ENCODE assay signal across 8 mouse cellular contexts in the genomic region with DNA sequence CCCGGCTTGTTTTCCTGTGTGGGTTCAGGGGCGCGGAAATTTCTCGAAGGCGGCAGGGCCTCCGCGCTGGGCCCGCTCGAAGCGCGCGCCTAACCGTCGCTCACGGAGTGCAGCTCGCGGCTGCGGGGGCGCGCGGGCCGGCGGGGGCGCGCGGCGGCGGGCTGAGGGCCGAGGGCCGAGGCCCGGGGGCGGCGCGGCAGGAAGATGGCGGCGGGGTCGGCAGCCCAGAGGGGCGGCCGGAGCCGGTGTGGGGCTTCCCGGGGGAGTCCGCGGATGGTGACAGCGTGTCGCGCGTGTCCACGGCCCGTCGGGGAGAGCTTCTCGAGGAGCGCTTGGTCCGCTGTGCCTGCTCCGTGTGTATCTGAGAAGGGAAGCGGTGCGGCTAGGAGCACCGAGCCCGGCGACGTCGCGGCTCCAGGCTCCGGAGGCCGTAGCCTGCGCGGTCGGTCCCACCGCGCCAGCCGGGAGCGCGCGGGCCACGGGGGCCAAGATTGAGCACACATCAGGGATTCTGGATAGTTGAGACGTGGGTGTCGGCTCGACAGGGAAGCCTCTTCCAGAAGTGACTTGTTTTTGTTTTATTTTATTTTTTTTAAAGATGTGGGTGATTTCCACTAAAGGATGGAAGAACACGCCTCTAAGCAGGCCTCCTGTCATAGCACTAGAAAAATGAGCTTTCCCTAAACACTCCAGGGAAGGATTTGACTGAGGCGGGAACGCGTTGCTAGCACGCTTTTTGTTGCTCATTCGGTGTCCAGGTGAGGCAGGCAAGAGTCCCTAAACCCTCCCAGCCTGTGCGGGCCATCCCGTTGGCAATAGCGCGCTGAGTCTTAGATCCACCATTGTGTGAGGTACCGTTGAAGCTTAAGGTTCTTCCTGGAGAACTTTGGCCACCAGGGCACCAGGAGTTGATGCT. TPM values are rescaled to one million over a fixed set of nuclear protein-coding genes. Genes with fewer than 3 reads are reported as not detected.
DNase-seq lines count a peak whose midpoint lies in the region; ATAC-seq and TF ChIP-seq lines count a peak whose summit lies in the region.

No protein-coding gene starts in this region.

- peak overlapping the region; percentile 89 for H3K9ac ChIP-seq in kidney, embryonic 15.5 days
- H3K9ac ChIP-seq in liver, embryonic 14.5 days (replicated peaks), result peak overlapping the region; percentile 87
- peak overlapping the region; percentile 88 for H3K9ac ChIP-seq in neural tube, embryonic 12.5 days

- no peaks in the 10 kb centered on the region for H3K9me3 ChIP-seq in heart, embryonic 10.5 days
- no peaks in the 10 kb centered on the region for H3K9me3 ChIP-seq in kidney, embryonic 15.5 days (replicated peaks)
- no peaks in the 10 kb centered on the region for H3K9me3 ChIP-seq in liver, embryonic 14.5 days (ENCODE audit: control insufficient read depth, low read length)
- H3K9me3 ChIP-seq in neural tube, embryonic 12.5 days, result no peaks in the 10 kb centered on the region

- peak overlapping the region; percentile 75 for H3K4me3 ChIP-seq in cortical plate, adult 2 months (ENCODE audit: insufficient read depth, low read length)
- H3K4me3 ChIP-seq in heart, embryonic 10.5 days, result peak overlapping the region; percentile 93
- H3K4me3 ChIP-seq in kidney, embryonic 15.5 days (replicated peaks), result peak overlapping the region; percentile 69
- peak overlapping the region; percentile 68 to 78 for H3K4me3 ChIP-seq in liver, embryonic 14.5 days (ENCODE audit: insufficient read depth in 1 of 2, low read depth in 2 of 2, low read length in 2 of 2)
- peak overlapping the region; percentile 76 for H3K4me3 ChIP-seq in neural tube, embryonic 12.5 days
- H3K4me3 ChIP-seq in testis, adult 2 months (ENCODE audit: control insufficient read depth, low read depth, low read length), result peak overlapping the region; percentile 99

- H3K4me2 ChIP-seq in kidney, embryonic 15.5 days, result peak overlapping the region; percentile 68
- H3K4me2 ChIP-seq in liver, embryonic 14.5 days (ENCODE audit: low read depth), result peak overlapping the region; percentile 81
- peak overlapping the region; percentile 69 for H3K4me2 ChIP-seq in neural tube, embryonic 12.5 days (replicated peaks)

- ATAC-seq in kidney, embryonic 15.5 days (replicated peaks; ENCODE audit: low FRiP score), result peak; percentile 65
- ATAC-seq in liver, embryonic 14.5 days (ENCODE audit: insufficient read depth), result peak; percentile 36
- peak; percentile 54 for ATAC-seq in neural tube, embryonic 12.5 days (ENCODE audit: low FRiP score, low read depth)

- no peak for TF ChIP-seq EP300 in liver, embryonic 14.5 days (IDR thresholded peaks at IDR 0.05; ENCODE audit: low read depth)

- WGBS in heart, embryonic 10.5 days, result under 1% methylated on average over 84 of the region's 88 CpGs
- whole genome bisulfite sequencing in kidney, embryonic 15.5 days, result under 1% methylated on average over 88 of the region's 88 CpGs
- 1% methylated on average over 82 of the region's 88 CpGs for WGBS in liver, embryonic 14.5 days (ENCODE audit: insufficient replicate concordance)
- under 1% methylated on average over 81 of the region's 88 CpGs for WGBS in neural tube, embryonic 12.5 days

- peaks cover 8% of the 10 kb centered on the region for H3K4me1 ChIP-seq in cortical plate, adult 2 months (ENCODE audit: control insufficient read depth, insufficient read depth, low read length)
- peaks cover 39% of the 10 kb centered on the region for H3K4me1 ChIP-seq in heart, embryonic 10.5 days
- H3K4me1 ChIP-seq in kidney, embryonic 15.5 days, result peaks cover 44% of the 10 kb centered on the region
- H3K4me1 ChIP-seq in liver, embryonic 14.5 days (replicated peaks; ENCODE audit: control insufficient read depth in 2 of 2, insufficient read depth in 2 of 2, low read length in 1 of 2), result peaks cover 17 to 18% of the 10 kb centered on the region in 2 experiments
- peaks cover 42% of the 10 kb centered on the region for H3K4me1 ChIP-seq in neural tube, embryonic 12.5 days
- H3K4me1 ChIP-seq in testis, adult 2 months (ENCODE audit: control insufficient read depth, insufficient read depth, low read length), result peaks cover 15% of the 10 kb centered on the region

- TF ChIP-seq CTCF in cortical plate, adult 2 months (IDR thresholded peaks at IDR 0.05; ENCODE audit: extremely low read depth, insufficient read depth, low read length), result no peak
- TF ChIP-seq CTCF in liver, embryonic 14.5 days (IDR thresholded peaks at IDR 0.05; ENCODE audit: low read depth), result no peak
- peak; percentile 13; the same call in 1 of the 2 replicates for TF ChIP-seq CTCF in testis, adult 2 months (IDR thresholded peaks at IDR 0.05; ENCODE audit: control insufficient read depth, insufficient read depth, insufficient replicate concordance, low read depth, low read length)

- H3K27ac ChIP-seq in cortical plate, adult 2 months (ENCODE audit: insufficient read depth, low read length), result peak overlapping the region; percentile 82
- peak overlapping the region; percentile 98 for H3K27ac ChIP-seq in heart, embryonic 10.5 days
- H3K27ac ChIP-seq in kidney, embryonic 15.5 days, result peak overlapping the region; percentile 96
- H3K27ac ChIP-seq in liver, embryonic 14.5 days, result peak overlapping the region; percentile 88
- H3K27ac ChIP-seq in neural tube, embryonic 12.5 days, result peak overlapping the region; percentile 98
- H3K27ac ChIP-seq in testis, adult 2 months (ENCODE audit: control insufficient read depth, insufficient read depth, low read depth, low read length), result peak overlapping the region; percentile 96

- TF ChIP-seq POLR2A in cortical plate, adult 2 months (IDR thresholded peaks at IDR 0.05; ENCODE audit: extremely low read depth, insufficient read depth, low read length), result 0 out of 2 replicates have a peak, but pooled peaks have one; percentile 19
- TF ChIP-seq POLR2A in testis, adult 2 months (IDR thresholded peaks at IDR 0.05; ENCODE audit: control insufficient read depth, low read depth, low read length), result peak; percentile 16

- no peaks in the 10 kb centered on the region for H3K27me3 ChIP-seq in heart, embryonic 10.5 days (ENCODE audit: insufficient read depth, poor library complexity, severe bottlenecking)
- H3K27me3 ChIP-seq in kidney, embryonic 15.5 days, result no peaks in the 10 kb centered on the region
- H3K27me3 ChIP-seq in liver, embryonic 14.5 days (ENCODE audit: control insufficient read depth, insufficient read depth, low read length), result no peaks in the 10 kb centered on the region
- H3K27me3 ChIP-seq in neural tube, embryonic 12.5 days (replicated peaks), result no peaks in the 10 kb centered on the region
- no peaks in the 10 kb centered on the region for H3K27me3 ChIP-seq in testis, adult 2 months (ENCODE audit: control insufficient read depth, insufficient read depth, low read length)

- H3K36me3 ChIP-seq in heart, embryonic 10.5 days, result no peaks in the 10 kb centered on the region
- no peaks in the 10 kb centered on the region for H3K36me3 ChIP-seq in kidney, embryonic 15.5 days
- H3K36me3 ChIP-seq in liver, embryonic 14.5 days (replicated peaks; ENCODE audit: control insufficient read depth, insufficient read depth, low read depth), result no peaks in the 10 kb centered on the region; the same call in 1 of the 2 replicates
- no peaks in the 10 kb centered on the region for H3K36me3 ChIP-seq in neural tube, embryonic 12.5 days
- no peaks in the 10 kb centered on the region for H3K36me3 ChIP-seq in testis, adult 2 months (ENCODE audit: control insufficient read depth, insufficient read depth, low read length)

- peak; percentile 48 to 63 for DNase-seq in left cerebral cortex, adult 18-20 months (ENCODE audit: low spot score in 2 of 2)
- DNase-seq in left cerebral cortex, adult 11 months (ENCODE audit: low spot score), result no peak
- DNase-seq in heart, embryonic 10.5 days (ENCODE audit: low spot score), result no peak
- DNase-seq in liver, embryonic 14.5 days (ENCODE audit: low read depth in 3 of 3, low spot score in 3 of 3), result peak in 2 of 3 experiments; percentile 31 to 38

RNA-seq across cellular contexts. Expression of gene Pknox1, which starts 0.9 kb away (rescaled TPM):
- total RNA-seq in left cerebral cortex, adult 18-20 months (2021), result 10 to 100 TPM; 15.5 to 16.7 TPM
- polyA plus RNA-seq in cortical plate, adult 2 months (2012; rRNA removed), result 16.3 and 18.0 TPM in 2 replicates
- polyA plus RNA-seq in heart, embryonic 10.5 days (2016; fragmentation: Nextera tagmentation; extraction: Ambion mirVana), result 20.9 and 21.9 TPM in 2 replicates
- 36.7 and 40.5 TPM in 2 replicates for polyA plus RNA-seq in kidney, embryonic 15.5 days (2015; fragmentation: Nextera tagmentation; extraction: Ambion mirVana)
- polyA plus RNA-seq in liver, embryonic 14.5 days (2012; rRNA removed), result 5.5 and 7.0 TPM in 2 replicates
- polyA plus RNA-seq in liver, embryonic 14.5 days (2014; fragmentation: Nextera tagmentation; extraction: Ambion mirVana), result 10.6 and 11.8 TPM in 2 replicates
- 42.3 and 45.2 TPM in 2 replicates for polyA plus RNA-seq in neural tube, embryonic 12.5 days (2016; fragmentation: Nextera tagmentation; extraction: Ambion mirVana)
- polyA plus RNA-seq in testis, adult 2 months (2012; rRNA removed), result 53.9 and 55.7 TPM in 2 replicates

RNA-seq across cellular contexts. Expression of gene Ndufv3, which starts 45.5 kb away (rescaled TPM):
- 100 to 1,000 TPM; 232 to 236 TPM for total RNA-seq in left cerebral cortex, adult 18-20 months (2021)
- 325 and 346 TPM in 2 replicates for polyA plus RNA-seq in cortical plate, adult 2 months (2012; rRNA removed)
- 392 and 480 TPM in 2 replicates for polyA plus RNA-seq in heart, embryonic 10.5 days (2016; fragmentation: Nextera tagmentation; extraction: Ambion mirVana)
- polyA plus RNA-seq in kidney, embryonic 15.5 days (2015; fragmentation: Nextera tagmentation; extraction: Ambion mirVana), result 261 TPM in 2 replicates
- 37.5 and 65.5 TPM in 2 replicates for polyA plus RNA-seq in liver, embryonic 14.5 days (2012; rRNA removed)
- polyA plus RNA-seq in liver, embryonic 14.5 days (2014; fragmentation: Nextera tagmentation; extraction: Ambion mirVana), result 189 and 194 TPM in 2 replicates
- 314 and 332 TPM in 2 replicates for polyA plus RNA-seq in neural tube, embryonic 12.5 days (2016; fragmentation: Nextera tagmentation; extraction: Ambion mirVana)
- 59.9 and 64.9 TPM in 2 replicates for polyA plus RNA-seq in testis, adult 2 months (2012; rRNA removed)

RNA-seq across cellular contexts. Expression of gene Wdr4, which starts 45.6 kb away (rescaled TPM):
- total RNA-seq in left cerebral cortex, adult 18-20 months (2021), result 10 to 100 TPM; 22.7 to 24.3 TPM
- polyA plus RNA-seq in cortical plate, adult 2 months (2012; rRNA removed), result 24.4 and 26.6 TPM in 2 replicates
- 38.2 and 49.3 TPM in 2 replicates for polyA plus RNA-seq in heart, embryonic 10.5 days (2016; fragmentation: Nextera tagmentation; extraction: Ambion mirVana)
- 46.5 and 49.6 TPM in 2 replicates for polyA plus RNA-seq in kidney, embryonic 15.5 days (2015; fragmentation: Nextera tagmentation; extraction: Ambion mirVana)
- polyA plus RNA-seq in liver, embryonic 14.5 days (2012; rRNA removed), result 13.7 and 14.1 TPM in 2 replicates
- 20.8 and 21.1 TPM in 2 replicates for polyA plus RNA-seq in liver, embryonic 14.5 days (2014; fragmentation: Nextera tagmentation; extraction: Ambion mirVana)
- 36.4 and 38.4 TPM in 2 replicates for polyA plus RNA-seq in neural tube, embryonic 12.5 days (2016; fragmentation: Nextera tagmentation; extraction: Ambion mirVana)
- 14.7 and 15.3 TPM in 2 replicates for polyA plus RNA-seq in testis, adult 2 months (2012; rRNA removed)

Comparison
In these comparisons a context has a peak if more than half of its experiments do, and no peak if none do; other contexts are left out.
1. DNase-seq: peak in left cerebral cortex, adult 18-20 months (2 of 2) and liver, embryonic 14.5 days (2 of 3); none in left cerebral cortex, adult 11 months (single experiment) and heart, embryonic 10.5 days (single experiment).
2. Peak in every context shown above with its lines, with median percentiles within 50 percentile points of each other: H3K27ac ChIP-seq, H3K4me3 ChIP-seq, ATAC-seq, H3K4me2 ChIP-seq and H3K9ac ChIP-seq.